Mouse (Mus musculus): ENCODE results near the gene Sptb.

Sptb gene

DNA sequence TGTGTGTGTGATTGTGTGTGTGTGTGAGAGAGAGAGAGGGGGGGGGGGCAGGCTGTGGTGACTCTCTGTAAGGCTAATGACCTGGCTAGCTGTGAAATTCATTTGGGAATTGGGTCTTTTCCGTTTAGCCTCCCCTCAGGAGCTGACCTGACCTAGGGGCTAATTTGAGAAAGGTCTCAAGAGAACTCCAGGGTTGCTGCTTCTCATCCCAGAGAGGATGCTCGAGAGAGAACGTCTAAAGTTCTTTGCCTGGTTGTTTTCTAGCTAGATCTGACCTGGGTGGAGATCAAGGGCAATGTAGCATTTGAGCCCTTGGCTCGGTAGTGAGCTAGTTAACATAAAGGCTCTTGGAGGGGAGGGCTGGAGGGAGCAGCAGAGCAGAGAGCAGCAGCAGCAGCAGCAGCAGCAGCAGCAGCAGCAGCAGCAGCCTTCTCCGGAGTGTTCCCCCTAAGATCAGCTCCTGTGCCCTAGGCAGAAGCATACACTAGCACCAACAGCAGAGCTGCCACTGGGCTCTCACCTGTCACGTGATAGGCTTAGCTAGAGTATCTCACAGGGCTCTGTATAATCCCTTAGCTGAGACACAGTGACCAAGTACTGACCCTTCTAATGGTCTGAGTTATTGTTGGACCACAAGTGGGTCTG is 153.5 kb downstream of the Sptb start:
- H3K27me3 ChIP-seq (ENCODE audit: control insufficient read depth, insufficient read depth, low read length, poor library complexity, severe bottlenecking), result no peaks in the 10 kb centered on the region
- DNase-seq (ENCODE audit: low read depth, low spot score), result no peak
- no peaks in the 10 kb centered on the region for H3K36me3 ChIP-seq (ENCODE audit: control insufficient read depth, insufficient read depth, low read length, poor library complexity, severe bottlenecking)

DNA sequence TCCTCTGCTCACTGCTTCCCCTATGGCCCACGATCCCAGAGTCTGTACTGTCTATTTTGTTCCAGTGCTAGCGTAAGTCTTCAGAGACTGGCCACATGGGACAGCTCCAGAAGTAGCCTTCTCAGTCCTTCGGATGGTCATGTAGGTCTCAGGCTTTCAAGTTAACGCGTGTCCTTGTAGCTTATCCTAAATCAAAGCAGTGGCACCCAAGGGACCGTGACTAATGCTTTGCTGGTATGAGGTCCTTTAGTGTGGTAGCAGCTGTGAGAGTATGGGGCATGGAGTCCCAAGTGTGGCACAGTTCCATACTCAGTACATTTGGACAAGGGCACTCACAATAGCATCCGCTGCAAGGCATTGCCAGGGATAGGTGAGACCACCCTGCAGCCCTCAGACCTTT is 154.2 kb downstream of the Sptb start:
- DNase-seq (ENCODE audit: low read depth, low spot score), result no peak
- H3K36me3 ChIP-seq (ENCODE audit: control insufficient read depth, insufficient read depth, low read length, poor library complexity, severe bottlenecking), result no peaks in the 10 kb centered on the region

DNA sequence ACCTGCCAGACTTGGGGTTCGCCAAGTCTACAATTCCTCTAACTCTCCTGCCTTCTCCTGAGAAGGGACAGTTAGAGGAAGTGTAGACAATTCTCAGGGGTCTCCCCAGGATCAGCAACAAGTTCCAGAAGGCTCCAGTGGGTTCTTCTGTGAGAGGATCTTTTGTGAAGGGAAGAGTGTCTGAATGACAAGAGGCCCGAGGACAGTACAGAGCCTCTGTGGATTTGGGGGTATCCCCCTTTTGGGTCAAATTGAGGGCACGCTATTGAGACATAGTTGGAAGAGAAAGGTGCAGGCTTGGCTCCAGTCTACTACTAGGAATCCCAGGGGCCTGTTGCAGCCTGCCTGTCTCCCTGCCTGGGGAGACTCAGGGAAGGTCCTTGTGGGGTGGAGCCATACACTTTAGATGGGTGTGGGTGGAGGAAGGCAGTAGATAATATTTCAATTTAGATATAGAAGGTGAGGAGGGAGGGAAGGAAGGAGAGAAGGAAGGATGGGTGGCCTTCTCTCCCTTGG is 155.4 kb downstream of the Sptb start:
- Histone ChIP-seq H3K36me3 (ENCODE audit: control insufficient read depth, insufficient read depth, low read length, poor library complexity, severe bottlenecking) (no peaks in the 10 kb centered on the region), H3K27me3 (ENCODE audit: control insufficient read depth, insufficient read depth, low read length, poor library complexity, severe bottlenecking) (no peaks in the 10 kb centered on the region)
- DNase-seq (ENCODE audit: low read depth, low spot score), result no peak

More for the DNA sequence above, 154.2 kb downstream of the Sptb start:
- no peaks in the 10 kb centered on the region for H3K27me3 ChIP-seq (ENCODE audit: control insufficient read depth, insufficient read depth, low read length, poor library complexity, severe bottlenecking)

DNA sequence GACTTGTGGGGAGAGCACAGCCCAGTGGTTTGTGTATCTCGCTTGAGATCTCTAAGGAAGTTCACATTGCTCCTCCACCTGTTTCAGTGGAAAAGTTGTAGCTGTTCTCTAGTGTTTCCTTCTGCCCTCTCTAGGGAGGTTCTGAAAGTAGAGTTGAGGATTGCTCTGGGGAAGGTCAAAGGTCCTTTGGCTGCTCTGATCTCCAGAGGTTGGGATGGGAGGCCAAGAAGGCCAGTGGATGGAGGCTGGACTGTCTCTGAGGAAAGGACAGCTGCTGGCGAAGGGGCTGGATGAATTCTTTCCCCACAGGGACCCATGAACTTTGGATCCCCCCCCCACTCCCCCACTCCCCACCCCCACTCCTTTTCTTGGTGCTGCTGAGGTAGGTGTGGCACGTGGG is 156.0 kb downstream of the Sptb start:
- H3K36me3 ChIP-seq (ENCODE audit: control insufficient read depth, insufficient read depth, low read length, poor library complexity, severe bottlenecking), result no peaks in the 10 kb centered on the region
- H3K27me3 ChIP-seq (ENCODE audit: control insufficient read depth, insufficient read depth, low read length, poor library complexity, severe bottlenecking), result no peaks in the 10 kb centered on the region
- no peak for DNase-seq (ENCODE audit: low read depth, low spot score)

DNA sequence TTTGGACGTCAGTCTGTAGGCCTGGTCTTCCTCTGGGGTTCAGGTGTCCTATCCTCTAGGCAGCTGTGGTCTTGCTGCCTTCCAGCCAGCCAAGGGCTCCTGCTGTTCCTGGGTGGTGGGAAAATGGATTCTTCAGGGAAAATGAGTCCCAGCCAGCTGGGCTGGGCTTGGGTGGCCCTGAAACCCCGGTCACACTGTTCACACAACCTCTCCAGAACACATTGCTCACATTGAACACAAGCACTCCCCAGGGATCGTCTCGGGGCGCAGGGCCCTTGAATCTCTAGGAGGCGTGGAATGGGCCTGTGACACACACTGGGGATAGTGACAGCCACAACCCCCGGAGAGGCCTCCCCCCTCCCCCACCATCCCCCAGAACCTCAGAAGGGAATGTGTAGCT is 156.4 kb downstream of the Sptb start:
- DNase-seq (ENCODE audit: low read depth, low spot score), result no peak
- H3K36me3 ChIP-seq (ENCODE audit: control insufficient read depth, insufficient read depth, low read length, poor library complexity, severe bottlenecking), result no peaks in the 10 kb centered on the region
- no peaks in the 10 kb centered on the region for H3K27me3 ChIP-seq (ENCODE audit: control insufficient read depth, insufficient read depth, low read length, poor library complexity, severe bottlenecking)

DNA sequence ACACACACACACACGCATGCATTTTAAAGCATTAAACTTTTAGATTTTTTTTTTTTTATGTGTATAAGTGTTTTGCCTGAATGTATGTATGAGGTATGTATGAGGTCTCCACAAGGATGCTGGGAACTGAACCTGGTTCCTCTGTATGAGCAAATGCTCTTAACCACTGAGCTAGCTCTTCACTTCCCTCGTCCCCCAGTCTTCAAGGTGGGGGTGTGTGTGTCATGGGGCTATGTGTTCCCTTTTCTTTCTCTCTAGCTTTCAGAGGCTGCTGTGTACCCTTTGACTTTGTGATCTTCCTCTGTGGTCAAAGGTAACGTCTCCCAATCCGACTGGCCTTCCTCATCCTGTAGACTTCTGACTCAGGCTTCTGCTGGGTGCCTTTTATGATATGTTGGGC is 157.4 kb downstream of the Sptb start:
- peak; percentile 86 for DNase-seq (ENCODE audit: low read depth, low spot score)
- no peaks in the 10 kb centered on the region for H3K27me3 ChIP-seq (ENCODE audit: control insufficient read depth, insufficient read depth, low read length, poor library complexity, severe bottlenecking)
- H3K36me3 ChIP-seq (ENCODE audit: control insufficient read depth, insufficient read depth, low read length, poor library complexity, severe bottlenecking), result no peaks in the 10 kb centered on the region

DNA sequence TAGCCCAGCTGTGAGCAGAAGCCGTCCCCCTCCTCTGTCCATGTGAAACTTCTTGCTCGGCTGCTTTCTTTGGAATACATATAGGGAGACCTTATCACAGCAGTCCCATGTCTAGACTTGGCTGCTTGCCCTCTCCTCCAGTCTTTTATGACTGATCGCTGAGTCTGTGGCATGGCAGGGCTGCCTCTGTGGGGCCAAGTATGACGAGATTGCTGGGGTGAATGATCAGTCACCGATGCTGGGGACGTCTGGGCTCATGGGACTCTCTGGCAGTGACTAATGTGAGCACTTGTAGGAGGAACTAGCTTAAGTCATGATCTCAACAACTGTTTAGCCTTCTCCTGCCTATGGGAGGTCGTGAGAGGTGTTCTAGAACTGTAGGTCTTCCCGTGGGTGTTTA is 158.0 kb downstream of the Sptb start:
- Histone ChIP-seq H3K27me3 (ENCODE audit: control insufficient read depth, insufficient read depth, low read length, poor library complexity, severe bottlenecking) (no peaks in the 10 kb centered on the region), H3K36me3 (ENCODE audit: control insufficient read depth, insufficient read depth, low read length, poor library complexity, severe bottlenecking) (no peaks in the 10 kb centered on the region)
- DNase-seq (ENCODE audit: low read depth, low spot score), result peak; percentile 93

DNA sequence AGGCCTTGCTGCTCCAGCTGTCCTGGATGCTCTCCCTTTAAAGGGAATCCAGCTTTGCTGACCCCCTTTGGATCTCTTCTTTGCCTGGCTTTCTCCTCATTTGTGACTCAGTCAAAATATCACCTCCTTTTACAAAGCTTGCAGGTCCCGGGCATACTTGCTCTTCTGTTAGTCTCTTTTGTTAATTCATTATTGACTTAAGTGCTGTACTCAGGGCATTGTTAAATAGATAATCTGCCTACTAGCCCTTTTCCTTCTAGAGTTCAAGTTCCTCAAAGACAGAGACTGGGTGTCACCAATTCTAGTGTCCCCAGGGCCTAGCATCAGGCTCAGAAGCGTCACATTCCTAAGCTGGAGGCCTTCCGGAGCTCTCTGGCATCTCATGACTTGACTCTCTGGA is 161.1 kb downstream of the Sptb start:
- DNase-seq (ENCODE audit: low read depth, low spot score), result no peak
- H3K36me3 ChIP-seq (ENCODE audit: control insufficient read depth, insufficient read depth, low read length, poor library complexity, severe bottlenecking), result no peaks in the 10 kb centered on the region
- H3K27me3 ChIP-seq (ENCODE audit: control insufficient read depth, insufficient read depth, low read length, poor library complexity, severe bottlenecking), result no peaks in the 10 kb centered on the region

DNA sequence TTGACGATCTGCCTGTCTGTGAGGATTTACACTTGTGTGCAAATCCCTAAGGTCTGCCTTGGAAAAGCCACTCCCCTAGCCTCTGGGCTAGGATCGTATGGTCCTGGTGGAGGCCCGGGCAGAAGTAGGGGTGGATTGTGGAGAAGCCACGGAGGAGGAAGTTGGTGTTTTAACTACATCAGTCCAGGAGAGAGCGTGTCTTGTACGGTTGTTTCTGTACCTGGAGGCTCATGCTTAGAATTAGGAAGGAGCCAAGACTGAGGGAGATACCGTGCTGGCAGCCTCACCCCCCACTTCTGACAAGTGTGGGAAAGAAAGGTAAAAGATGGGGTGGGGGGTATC is 162.3 kb downstream of the Sptb start:
- H3K36me3 ChIP-seq (ENCODE audit: control insufficient read depth, insufficient read depth, low read length, poor library complexity, severe bottlenecking), result no peaks in the 10 kb centered on the region
- no peak for DNase-seq (ENCODE audit: low read depth, low spot score)
- H3K27me3 ChIP-seq (ENCODE audit: control insufficient read depth, insufficient read depth, low read length, poor library complexity, severe bottlenecking), result no peaks in the 10 kb centered on the region

DNA sequence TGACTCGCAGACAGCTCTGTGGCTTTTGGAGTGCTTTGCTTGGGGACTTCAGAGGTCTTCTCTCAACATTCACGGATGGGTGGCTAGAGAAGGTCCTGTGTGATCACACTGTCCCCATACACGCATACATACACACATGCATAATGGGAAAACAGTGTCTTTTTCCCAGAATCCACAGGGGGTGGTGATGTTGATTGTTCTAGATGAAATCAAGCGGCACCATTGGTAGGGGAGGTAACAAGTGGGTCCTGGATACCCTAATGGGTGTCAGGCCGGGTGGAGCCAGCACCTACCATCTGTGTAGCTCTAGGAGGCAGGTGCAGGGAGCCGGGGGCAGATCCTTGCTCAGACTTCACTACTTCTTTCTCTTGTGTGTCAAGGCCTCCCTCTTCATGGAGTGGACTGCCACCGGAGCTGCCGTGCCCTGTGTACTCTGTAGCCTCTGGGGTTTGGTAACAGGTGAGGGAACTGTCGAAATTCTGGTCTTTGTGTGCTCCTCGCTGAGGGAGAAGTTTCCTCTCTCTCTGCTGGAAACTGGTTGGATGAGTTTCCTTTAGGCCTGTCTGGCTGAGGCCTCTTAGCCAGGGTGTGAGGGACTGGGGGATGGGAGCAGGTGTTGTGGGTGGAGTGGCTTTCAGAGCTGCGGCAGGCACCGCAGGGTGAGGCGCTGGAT is 162.8 kb downstream of the Sptb start:
- peak; percentile 44 for DNase-seq (ENCODE audit: low read depth, low spot score)
- Histone ChIP-seq H3K27me3 (ENCODE audit: control insufficient read depth, insufficient read depth, low read length, poor library complexity, severe bottlenecking) (no peaks in the 10 kb centered on the region), H3K36me3 (ENCODE audit: control insufficient read depth, insufficient read depth, low read length, poor library complexity, severe bottlenecking) (no peaks in the 10 kb centered on the region)

DNA sequence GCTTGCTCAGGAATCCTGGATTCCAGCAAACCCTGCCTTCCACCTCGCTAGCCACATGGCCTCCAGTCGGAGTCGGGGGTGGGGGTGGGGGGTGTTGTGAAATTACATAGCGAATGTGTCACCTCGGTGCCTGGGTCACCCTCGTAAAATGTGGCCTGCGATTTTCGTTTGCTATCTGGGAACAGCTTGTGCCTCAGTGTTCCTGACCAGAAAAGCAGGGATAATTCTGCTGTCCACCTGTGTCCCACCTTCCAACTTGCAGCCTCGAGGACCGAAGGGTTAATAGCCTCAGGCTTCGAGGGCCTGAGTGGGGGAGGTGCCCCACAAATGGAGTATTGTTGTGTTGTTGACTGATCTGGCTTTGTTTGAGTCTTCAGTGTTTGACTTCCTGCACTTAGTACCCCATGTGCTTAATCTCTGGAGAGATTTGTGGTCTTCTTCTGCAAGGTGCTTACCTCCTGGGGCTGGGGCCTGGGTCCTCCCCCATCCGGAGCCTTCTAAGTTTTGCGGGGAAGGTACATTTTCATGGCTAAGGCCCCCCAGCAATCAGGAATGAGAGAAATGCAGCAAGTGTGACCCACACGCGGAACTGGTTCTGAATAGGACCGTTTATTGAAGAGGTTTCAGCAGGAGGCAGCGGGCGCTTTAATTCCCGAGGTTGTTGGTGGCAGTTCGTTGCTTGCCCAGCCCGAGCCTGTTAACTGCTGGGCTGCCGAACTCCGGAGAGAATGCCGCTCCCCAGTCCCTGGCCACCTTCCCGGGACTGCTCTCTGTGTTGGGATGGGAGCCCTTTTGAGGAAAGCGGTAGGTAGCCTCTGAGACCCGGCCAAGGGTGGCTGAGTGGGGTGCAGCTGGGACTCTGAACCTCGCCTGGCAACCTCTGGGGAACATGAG is 163.7 kb downstream of the Sptb start:
- no peaks in the 10 kb centered on the region for H3K36me3 ChIP-seq (ENCODE audit: control insufficient read depth, insufficient read depth, low read length, poor library complexity, severe bottlenecking)
- no peaks in the 10 kb centered on the region for H3K27me3 ChIP-seq (ENCODE audit: control insufficient read depth, insufficient read depth, low read length, poor library complexity, severe bottlenecking)
- DNase-seq (ENCODE audit: low read depth, low spot score), result no peak

DNA sequence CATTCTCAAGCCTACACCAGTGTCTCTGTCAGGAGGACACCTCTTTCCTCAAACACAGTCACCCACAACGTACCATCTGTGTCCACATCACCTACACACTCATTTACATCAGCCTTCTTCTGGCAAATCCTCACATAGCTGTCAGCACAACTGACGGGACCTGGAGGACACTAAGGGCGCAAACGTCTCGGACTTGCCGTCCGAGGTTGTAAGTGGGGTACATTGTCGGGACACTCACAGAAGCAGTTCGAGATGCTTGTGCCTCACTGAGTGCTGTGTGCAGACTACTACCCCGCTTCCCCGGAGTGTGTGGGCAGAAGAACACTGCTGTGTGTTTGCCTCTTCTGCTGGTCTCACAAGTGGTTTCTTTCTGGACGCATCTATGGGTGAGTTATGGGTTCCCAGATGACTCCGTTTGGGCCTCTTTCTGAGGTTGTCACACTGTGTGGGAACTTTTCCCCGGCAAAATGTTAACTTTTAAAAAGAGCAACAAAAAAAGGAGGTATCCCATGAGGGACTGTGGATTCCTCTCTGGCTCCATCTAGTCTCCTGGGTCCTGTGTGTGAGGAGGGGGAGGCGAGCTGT is 164.5 kb downstream of the Sptb start:
- Histone ChIP-seq H3K36me3 (ENCODE audit: control insufficient read depth, insufficient read depth, low read length, poor library complexity, severe bottlenecking) (no peaks in the 10 kb centered on the region), H3K27me3 (ENCODE audit: control insufficient read depth, insufficient read depth, low read length, poor library complexity, severe bottlenecking) (no peaks in the 10 kb centered on the region)
- DNase-seq (ENCODE audit: low read depth, low spot score), result no peak

DNA sequence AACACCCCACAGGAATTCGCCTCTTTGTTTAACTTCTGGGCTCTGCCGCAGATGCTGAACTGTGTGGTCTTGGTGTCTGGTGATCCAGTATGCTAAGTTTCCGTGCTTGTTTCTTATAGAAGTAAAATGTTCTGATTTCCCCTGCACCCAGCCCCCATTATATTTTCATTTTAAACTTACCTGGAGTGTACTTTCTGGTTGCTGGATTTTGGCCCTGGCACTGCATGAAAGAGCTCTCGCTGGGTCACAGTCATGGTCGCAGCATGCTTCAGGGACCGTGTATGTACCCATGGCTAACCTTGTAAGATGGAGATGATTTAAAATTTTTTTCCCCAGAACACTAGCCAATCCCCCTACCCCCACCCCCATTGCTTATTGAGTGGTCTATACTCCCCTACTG is 168.5 kb downstream of the Sptb start:
- no peak for DNase-seq (ENCODE audit: low read depth, low spot score)

DNA sequence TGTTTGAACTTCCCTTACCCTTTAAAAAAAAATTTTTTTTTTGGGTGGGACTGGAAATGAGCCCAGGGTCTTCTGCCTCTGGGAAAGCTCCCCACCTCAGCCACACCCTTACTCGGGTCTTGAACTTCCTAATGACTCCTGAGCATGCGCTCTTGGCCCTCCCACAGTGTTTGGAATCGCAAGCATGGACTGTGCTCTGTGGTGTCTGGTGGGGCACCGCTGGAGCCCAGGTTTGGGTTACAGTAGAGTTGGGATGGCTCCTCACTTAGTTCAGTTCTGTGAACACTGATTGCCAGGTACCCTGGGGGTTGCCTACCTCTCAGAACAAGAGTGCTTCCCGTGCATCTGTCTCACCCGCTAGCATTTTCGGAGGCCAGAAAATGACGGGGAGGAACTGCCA is 168.9 kb downstream of the Sptb start:
- DNase-seq (ENCODE audit: low read depth, low spot score), result no peak

More for the DNA sequence above, 168.5 kb downstream of the Sptb start:
- Histone ChIP-seq H3K27me3 (ENCODE audit: control insufficient read depth, insufficient read depth, low read length, poor library complexity, severe bottlenecking) (no peaks in the 10 kb centered on the region), H3K36me3 (ENCODE audit: control insufficient read depth, insufficient read depth, low read length, poor library complexity, severe bottlenecking) (no peaks in the 10 kb centered on the region)

More for the DNA sequence above, 168.9 kb downstream of the Sptb start:
- Histone ChIP-seq H3K36me3 (ENCODE audit: control insufficient read depth, insufficient read depth, low read length, poor library complexity, severe bottlenecking) (no peaks in the 10 kb centered on the region), H3K27me3 (ENCODE audit: control insufficient read depth, insufficient read depth, low read length, poor library complexity, severe bottlenecking) (no peaks in the 10 kb centered on the region)

Data from splenic B cell, adult 2 months (primary cell).